Mouse (Mus musculus): ENCODE measurements around the gene Marcks. TPM values are rescaled to one million over a fixed set of nuclear protein-coding genes. Genes with fewer than 3 reads are reported as not detected.

Gene Marcks
- polyA plus RNA-seq, 1 experiment from 2014 or later = 48.6 TPM

GRCm38 (mm10) chr10:37133876-37134708 lies 4.6 kb downstream of the Marcks start:
- WGBS = 84% methylated on average over 4 of the region's 4 CpGs
- peaks cover 41% of the 10 kb centered on the region for H3K36me3 ChIP-seq
- H3K9ac ChIP-seq = no peak overlapping the region
- peak overlapping the region; percentile 94 for H3K4me3 ChIP-seq
- no peak overlapping the region for H3K27ac ChIP-seq (replicated peaks)
- H3K9me3 ChIP-seq = no peaks in the 10 kb centered on the region
- H3K4me1 ChIP-seq = peaks cover 8% of the 10 kb centered on the region
- no peak for ATAC-seq (ENCODE audit: extremely low read depth, insufficient number of reproducible peaks, low FRiP score, low TSS enrichment)
- H3K27me3 ChIP-seq (replicated peaks) = no peaks in the 10 kb centered on the region
- peak overlapping the region; percentile 94 for H3K4me2 ChIP-seq

GRCm38 (mm10) chr10:37132671-37133070 lies 6.0 kb downstream of the Marcks start:
- H3K4me3 ChIP-seq = no peak overlapping the region
- 89% methylated on average over 4 of the region's 4 CpGs for WGBS
- peaks cover 41% of the 10 kb centered on the region for H3K36me3 ChIP-seq
- no peak overlapping the region for H3K27ac ChIP-seq (replicated peaks)
- ATAC-seq (ENCODE audit: extremely low read depth, insufficient number of reproducible peaks, low FRiP score, low TSS enrichment) = no peak
- H3K4me2 ChIP-seq = no peak overlapping the region
- no peak overlapping the region for H3K9ac ChIP-seq
- no peaks in the 10 kb centered on the region for H3K9me3 ChIP-seq
- no peaks in the 10 kb centered on the region for H3K27me3 ChIP-seq (replicated peaks)
- peaks cover 8% of the 10 kb centered on the region for H3K4me1 ChIP-seq

GRCm38 (mm10) chr10:37129652-37130051 lies 9.1 kb downstream of the Marcks start:
- no peak for ATAC-seq (ENCODE audit: extremely low read depth, insufficient number of reproducible peaks, low FRiP score, low TSS enrichment)
- Histone ChIP-seq H3K27ac (replicated peaks) (no peak overlapping the region), H3K4me2 (no peak overlapping the region), H3K9me3 (no peaks in the 10 kb centered on the region), H3K36me3 (peaks cover 27% of the 10 kb centered on the region), H3K4me1 (peaks cover under 1% of the 10 kb centered on the region), H3K27me3 (replicated peaks) (no peaks in the 10 kb centered on the region), H3K4me3 (no peak overlapping the region), H3K9ac (no peak overlapping the region)
- 75% methylated on average over 3 of the region's 3 CpGs for WGBS

GRCm38 (mm10) chr10:37115329-37115728 lies 23.4 kb downstream of the Marcks start:
- Histone ChIP-seq H3K27me3 (replicated peaks) (no peaks in the 10 kb centered on the region), H3K27ac (replicated peaks) (no peak overlapping the region), H3K4me1 (no peaks in the 10 kb centered on the region), H3K9ac (no peak overlapping the region), H3K9me3 (no peaks in the 10 kb centered on the region), H3K36me3 (no peaks in the 10 kb centered on the region), H3K4me2 (no peak overlapping the region), H3K4me3 (no peak overlapping the region)
- WGBS = 63% methylated on average over 2 of the region's 2 CpGs
- no peak for ATAC-seq (ENCODE audit: extremely low read depth, insufficient number of reproducible peaks, low FRiP score, low TSS enrichment)

GRCm38 (mm10) chr10:37112812-37113211 lies 25.9 kb downstream of the Marcks start:
- no peak overlapping the region for H3K4me3 ChIP-seq
- H3K4me1 ChIP-seq = no peaks in the 10 kb centered on the region
- no peaks in the 10 kb centered on the region for H3K27me3 ChIP-seq (replicated peaks)
- no peak overlapping the region for H3K27ac ChIP-seq (replicated peaks)
- ATAC-seq (ENCODE audit: extremely low read depth, insufficient number of reproducible peaks, low FRiP score, low TSS enrichment) = no peak
- no peaks in the 10 kb centered on the region for H3K36me3 ChIP-seq
- no peak overlapping the region for H3K9ac ChIP-seq
- 77% methylated on average over 4 of the region's 4 CpGs for WGBS
- no peaks in the 10 kb centered on the region for H3K9me3 ChIP-seq
- no peak overlapping the region for H3K4me2 ChIP-seq

GRCm38 (mm10) chr10:37112362-37112761 lies 26.4 kb downstream of the Marcks start:
- H3K9ac ChIP-seq = no peak overlapping the region
- no peak overlapping the region for H3K4me3 ChIP-seq
- no peak overlapping the region for H3K4me2 ChIP-seq
- no peak for ATAC-seq (ENCODE audit: extremely low read depth, insufficient number of reproducible peaks, low FRiP score, low TSS enrichment)
- H3K27ac ChIP-seq (replicated peaks) = no peak overlapping the region
- no peaks in the 10 kb centered on the region for H3K27me3 ChIP-seq (replicated peaks)
- no peaks in the 10 kb centered on the region for H3K9me3 ChIP-seq
- no peaks in the 10 kb centered on the region for H3K36me3 ChIP-seq
- WGBS = 70% methylated on average over 3 of the region's 3 CpGs
- 0 out of 2 replicates have a peak, but pooled peaks cover 2% of the 10 kb centered on the region for H3K4me1 ChIP-seq

- no peak overlapping the region for H3K9ac ChIP-seq
- no peak overlapping the region for H3K27ac ChIP-seq (replicated peaks)
- no peak for ATAC-seq (ENCODE audit: extremely low read depth, insufficient number of reproducible peaks, low FRiP score, low TSS enrichment)
- H3K4me3 ChIP-seq = no peak overlapping the region
- WGBS = 61% methylated on average over 2 of the region's 2 CpGs
- H3K4me2 ChIP-seq = no peak overlapping the region
- no peaks in the 10 kb centered on the region for H3K27me3 ChIP-seq (replicated peaks)
- H3K36me3 ChIP-seq = no peaks in the 10 kb centered on the region
- H3K9me3 ChIP-seq = no peaks in the 10 kb centered on the region
- H3K4me1 ChIP-seq = 0 out of 2 replicates have a peak, but pooled peaks cover 2% of the 10 kb centered on the region
These were observed 27.3 kb downstream of the Marcks start for GRCm38 (mm10) chr10:37111432-37111831.

GRCm38 (mm10) chr10:37106871-37107627 lies 31.7 kb downstream of the Marcks start:
- no peak for ATAC-seq (ENCODE audit: extremely low read depth, insufficient number of reproducible peaks, low FRiP score, low TSS enrichment)
- Histone ChIP-seq H3K27ac (replicated peaks) (no peak overlapping the region), H3K4me3 (no peak overlapping the region), H3K27me3 (replicated peaks) (no peaks in the 10 kb centered on the region), H3K36me3 (no peaks in the 10 kb centered on the region), H3K4me2 (no peak overlapping the region), H3K9me3 (no peaks in the 10 kb centered on the region), H3K4me1 (0 out of 2 replicates have a peak, but pooled peaks cover 2% of the 10 kb centered on the region), H3K9ac (no peak overlapping the region)
- 54% methylated on average over 4 of the region's 4 CpGs for WGBS

GRCm38 (mm10) chr10:37106303-37106702 lies 32.4 kb downstream of the Marcks start:
- WGBS = 80% methylated on average over 8 of the region's 8 CpGs
- Histone ChIP-seq H3K9me3 (no peaks in the 10 kb centered on the region), H3K27me3 (replicated peaks) (no peaks in the 10 kb centered on the region), H3K4me1 (0 out of 2 replicates have a peak, but pooled peaks cover 2% of the 10 kb centered on the region), H3K27ac (replicated peaks) (no peak overlapping the region), H3K4me3 (no peak overlapping the region), H3K36me3 (no peaks in the 10 kb centered on the region), H3K9ac (no peak overlapping the region), H3K4me2 (no peak overlapping the region)
- no peak for ATAC-seq (ENCODE audit: extremely low read depth, insufficient number of reproducible peaks, low FRiP score, low TSS enrichment)

- H3K36me3 ChIP-seq = no peaks in the 10 kb centered on the region
- no peak overlapping the region for H3K9ac ChIP-seq
- H3K9me3 ChIP-seq = no peaks in the 10 kb centered on the region
- H3K4me1 ChIP-seq = no peaks in the 10 kb centered on the region
- no peak overlapping the region for H3K4me3 ChIP-seq
- H3K27ac ChIP-seq (replicated peaks) = no peak overlapping the region
- 67% methylated on average over 4 of the region's 4 CpGs for WGBS
- ATAC-seq (ENCODE audit: extremely low read depth, insufficient number of reproducible peaks, low FRiP score, low TSS enrichment) = no peak
- no peaks in the 10 kb centered on the region for H3K27me3 ChIP-seq (replicated peaks)
- no peak overlapping the region for H3K4me2 ChIP-seq
These were observed 36.3 kb downstream of the Marcks start for GRCm38 (mm10) chr10:37102227-37103080.

GRCm38 (mm10) chr10:37101733-37102132 lies 37.0 kb downstream of the Marcks start:
- no peaks in the 10 kb centered on the region for H3K27me3 ChIP-seq (replicated peaks)
- no peaks in the 10 kb centered on the region for H3K9me3 ChIP-seq
- no peak overlapping the region for H3K4me2 ChIP-seq
- H3K4me3 ChIP-seq = no peak overlapping the region
- no peak overlapping the region for H3K9ac ChIP-seq
- H3K27ac ChIP-seq (replicated peaks) = no peak overlapping the region
- no peaks in the 10 kb centered on the region for H3K36me3 ChIP-seq
- no peaks in the 10 kb centered on the region for H3K4me1 ChIP-seq
- WGBS = 69% methylated on average over 2 of the region's 2 CpGs
- ATAC-seq (ENCODE audit: extremely low read depth, insufficient number of reproducible peaks, low FRiP score, low TSS enrichment) = no peak
